Mouse (Mus musculus): ENCODE measurements around the gene 5730596B20Rik.

- no peak for TF ChIP-seq CTCF (IDR thresholded peaks at IDR 0.05; ENCODE audit: low read depth)
- TF ChIP-seq EP300 (IDR thresholded peaks at IDR 0.05; ENCODE audit: low read depth) = no peak
These were observed 5.4 kb upstream of the 5730596B20Rik start for GRCm38 (mm10) chr6:52171938-52172337.
